Mouse (Mus musculus): ENCODE data around the gene Dock9. TPM values are rescaled to one million over a fixed set of nuclear protein-coding genes. Genes with fewer than 3 reads are reported as not detected.
"Not testable (repeated sequence)": the region's sequence is repeated elsewhere in the genome, so short reads cannot be mapped to it uniquely, and the experiment has no call there.

The Dock9 gene
- total RNA-seq, 2 experiments from 2014 or later, result 194 to 195 TPM

GRCm38 (mm10) chr14:121634736-121635430 is 162.8 kb downstream of the Dock9 start:
- peak; percentile 73 for DNase-seq
- intact Hi-C loops (cut with DNase I), result no loop called here

- intact Hi-C loops (cut with DNase I), result no loop called here
- no peak for DNase-seq
Measured at GRCm38 (mm10) chr14:121634093-121634735, 163.4 kb downstream of the Dock9 start.

GRCm38 (mm10) chr14:121631934-121632333 is 165.7 kb downstream of the Dock9 start:
- no peak for DNase-seq
- intact Hi-C loops (cut with DNase I), result no loop called here

GRCm38 (mm10) chr14:121626741-121627140 is 170.9 kb downstream of the Dock9 start:
- intact Hi-C loops (cut with DNase I), result no loop called here

GRCm38 (mm10) chr14:121623996-121624542 is 173.6 kb downstream of the Dock9 start:
- DNase-seq; intact Hi-C loops (cut with DNase I): not testable (repeated sequence)

More at GRCm38 (mm10) chr14:121626741-121627140, 170.9 kb downstream of the Dock9 start:
- no peak for DNase-seq

- no peak for DNase-seq
- intact Hi-C loops (cut with DNase I), result no loop called here
Measured at GRCm38 (mm10) chr14:121621806-121622205, 175.8 kb downstream of the Dock9 start.

DNA sequence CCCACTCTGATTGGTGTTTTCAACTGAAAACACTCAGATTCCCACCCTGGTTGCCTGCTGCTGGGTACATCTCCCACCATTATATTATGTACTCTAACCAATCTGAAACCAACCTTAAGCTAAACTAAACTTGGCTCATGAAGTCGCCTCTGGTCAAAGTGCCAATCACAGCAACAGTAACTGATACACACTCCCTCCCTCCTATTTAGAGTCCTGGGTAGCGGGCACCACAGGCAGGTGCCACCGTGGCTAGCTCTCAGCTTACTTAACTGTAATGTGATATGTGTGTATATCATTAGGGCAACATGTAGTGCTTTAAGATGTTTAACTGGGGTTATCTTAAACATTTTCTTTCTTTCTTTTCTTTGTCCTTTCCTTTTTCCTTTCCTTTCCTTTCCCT is 177.1 kb downstream of the Dock9 start:
- DNase-seq, result no peak
- intact Hi-C loops (cut with DNase I), result no loop called here

DNA sequence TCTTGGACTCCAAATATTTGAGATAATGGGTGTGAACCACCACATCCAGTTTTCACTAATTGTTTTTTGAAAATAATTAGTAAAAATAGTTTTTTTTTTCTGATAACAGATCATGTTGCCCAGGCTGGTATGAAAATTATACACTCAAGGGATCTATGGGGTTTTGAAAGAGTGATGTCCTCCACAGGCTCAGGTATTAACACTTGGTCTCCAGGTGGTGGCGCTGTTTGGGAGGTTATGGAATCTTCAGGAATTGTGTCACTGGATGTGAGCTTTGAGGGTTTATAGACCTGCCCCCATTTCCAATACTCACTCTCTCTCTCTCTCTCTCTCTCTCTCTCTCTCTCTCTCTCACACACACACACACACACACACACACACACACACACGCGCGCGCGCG is 177.5 kb downstream of the Dock9 start:
- DNase-seq, result no peak
- intact Hi-C loops (cut with DNase I), result no loop called here

GRCm38 (mm10) chr14:121617645-121618390 is 179.8 kb downstream of the Dock9 start:
- intact Hi-C loops (cut with DNase I), result no loop called here
- DNase-seq, result peak; percentile 85

GRCm38 (mm10) chr14:121615431-121615830 is 182.2 kb downstream of the Dock9 start:
- intact Hi-C loops (cut with DNase I), result no loop called here
- DNase-seq, result no peak

GRCm38 (mm10) chr14:121614461-121615170 is 183.0 kb downstream of the Dock9 start:
- intact Hi-C loops (cut with DNase I), result no loop called here
- DNase-seq, result no peak

DNA sequence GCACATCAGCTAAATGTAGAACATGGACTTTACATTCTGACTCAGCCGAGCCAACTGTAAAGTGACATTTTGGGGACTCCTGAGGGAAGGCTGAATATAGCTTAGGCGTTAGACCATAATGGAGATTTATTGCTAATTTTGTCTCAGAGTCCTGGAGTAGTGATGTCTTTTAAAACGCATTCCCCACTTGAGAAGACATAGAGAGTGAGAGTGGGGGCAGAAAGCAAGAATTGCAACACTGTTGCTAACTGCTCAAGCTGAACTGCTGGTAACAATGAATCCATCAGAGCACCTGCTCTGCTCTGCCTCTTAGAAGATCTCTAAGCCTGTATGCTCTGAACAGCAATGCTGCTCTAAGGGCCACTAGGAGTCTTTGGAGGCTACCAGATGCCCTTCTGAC is 184.1 kb downstream of the Dock9 start:
- DNase-seq, result no peak
- intact Hi-C loops (cut with DNase I), result no loop called here

DNA sequence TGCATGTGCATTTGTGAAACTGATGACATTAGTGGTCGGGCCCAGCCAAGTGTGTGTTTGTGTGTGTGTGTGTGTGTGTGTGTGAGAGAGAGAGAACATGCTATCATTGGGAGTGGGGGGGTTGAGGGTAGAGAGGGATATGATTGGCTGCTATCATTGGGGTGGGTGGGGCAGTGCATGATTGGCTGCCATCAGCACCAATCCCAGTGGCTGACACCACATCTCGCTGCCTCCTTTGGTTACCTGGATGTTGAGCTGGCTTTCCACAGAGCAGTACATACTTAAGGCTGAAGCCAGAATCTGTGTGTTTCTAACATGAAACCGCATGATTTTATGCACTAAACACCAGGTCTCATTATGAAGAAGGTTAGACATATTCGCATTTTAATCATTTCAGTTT is 184.7 kb downstream of the Dock9 start:
- intact Hi-C loops (cut with DNase I), result no loop called here
- no peak for DNase-seq

GRCm38 (mm10) chr14:121611533-121611932 is 186.1 kb downstream of the Dock9 start:
- DNase-seq, result no peak
- intact Hi-C loops (cut with DNase I), result no loop called here

GRCm38 (mm10) chr14:121611098-121611497 is 186.5 kb downstream of the Dock9 start:
- intact Hi-C loops (cut with DNase I), result no loop called here
- DNase-seq, result no peak

GRCm38 (mm10) chr14:121608522-121608921 is 189.1 kb downstream of the Dock9 start:
- intact Hi-C loops (cut with DNase I), result no loop called here
- no peak for DNase-seq

DNA sequence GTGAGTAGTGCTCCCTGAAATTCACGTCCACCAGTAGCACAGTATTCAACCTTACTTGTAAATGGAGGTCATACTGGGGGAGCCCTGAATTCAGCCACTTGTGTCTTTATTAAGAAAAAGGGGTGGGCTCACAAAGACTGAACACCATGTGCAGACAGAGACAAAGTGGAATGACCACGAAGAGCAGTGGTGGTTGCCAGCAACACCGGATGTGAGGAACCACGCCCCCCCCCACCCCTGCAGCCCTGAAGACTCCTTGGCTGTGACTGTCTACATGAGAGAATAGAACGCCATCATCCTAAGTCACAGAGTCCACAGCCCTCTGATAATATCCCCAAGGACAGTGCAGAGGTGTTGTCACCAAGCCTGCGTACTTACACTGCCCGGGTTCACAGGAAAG is 191.2 kb downstream of the Dock9 start:
- intact Hi-C loops (cut with DNase I), result no loop called here
- no peak for DNase-seq

GRCm38 (mm10) chr14:121605260-121605659 is 192.4 kb downstream of the Dock9 start:
- DNase-seq, result no peak
- intact Hi-C loops (cut with DNase I), result no loop called here

GRCm38 (mm10) chr14:121604565-121604964 is 193.1 kb downstream of the Dock9 start:
- intact Hi-C loops (cut with DNase I), result no loop called here
- DNase-seq, result no peak

DNA sequence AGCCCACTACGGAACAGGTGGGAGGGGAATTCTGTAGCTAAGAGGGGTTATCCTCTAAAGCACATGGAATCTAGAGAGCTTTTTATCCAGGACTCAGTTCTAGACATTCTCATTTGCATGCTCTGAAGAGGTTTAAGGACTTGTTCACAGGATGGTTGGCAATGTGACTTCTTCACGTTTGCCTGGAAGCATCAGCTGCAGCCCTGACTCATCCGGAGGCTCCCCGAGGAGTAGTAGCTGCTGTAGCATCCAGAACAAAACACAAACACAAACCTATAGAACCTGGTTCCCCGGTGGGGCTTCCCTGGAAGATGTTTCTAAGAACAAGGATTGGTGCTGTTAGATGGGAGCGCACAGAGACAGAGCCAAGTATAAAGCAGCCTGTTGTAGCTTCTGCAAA is 195.0 kb downstream of the Dock9 start:
- DNase-seq, result no peak
- intact Hi-C loops (cut with DNase I), result no loop called here

GRCm38 (mm10) chr14:121600538-121600937 is 197.1 kb downstream of the Dock9 start:
- intact Hi-C loops (cut with DNase I), result no loop called here
- no peak for DNase-seq
